Mouse (Mus musculus) heart, embryonic 10.5 days (tissue): ENCODE data around the gene Camta1. TPM values are rescaled to one million over a fixed set of nuclear protein-coding genes. Genes with fewer than 3 reads are reported as not detected.

Source experiments
- DNase-seq: peaks from one replicate; pipeline ENCODE4 v3.0.0-alpha.2; 2017; ENCODE audit warnings: low spot score
- H3K27ac ChIP-seq: fragments of 300-500 bp; sonication (generic); 2 replicates; pipeline ENCODE4 v1.5.1; 2016; ENCODE audit warnings: mild to moderate bottlenecking
- H3K27me3 ChIP-seq: fragments of 300-500 bp; sonication (generic); 2 replicates; pipeline ENCODE4 v1.6.1; 2016; ENCODE audit warnings: mild to moderate bottlenecking; ENCODE audit not compliant: poor library complexity, insufficient read depth, severe bottlenecking
- H3K36me3 ChIP-seq: fragments of 300-500 bp; sonication (generic); 2 replicates; pipeline ENCODE4 v1.6.1; 2016; ENCODE audit warnings: mild to moderate bottlenecking, moderate library complexity
- H3K4me1 ChIP-seq: fragments of 300-500 bp; sonication (generic); 2 replicates; pipeline ENCODE4 v1.6.1; 2016; ENCODE audit warnings: mild to moderate bottlenecking
- H3K4me3 ChIP-seq: fragments of 300-500 bp; sonication (generic); 2 replicates; pipeline ENCODE4 v1.5.1; 2016; ENCODE audit warnings: mild to moderate bottlenecking, moderate library complexity
- H3K9me3 ChIP-seq: fragments of 300-500 bp; sonication (generic); 2 replicates; pipeline ENCODE4 v1.6.1; 2016; ENCODE audit warnings: mild to moderate bottlenecking, moderate library complexity
- WGBS: fragments of 180-500 bp; shearing (Covaris S2); methylation state at CpG from one replicate; pipeline ENCODE4 v1.1.7; 2016; 5-methylcytosine and 5-hydroxymethylcytosine counted together
- polyA plus RNA-seq: library from polyadenylated mRNA; unstranded; fragments of >200 nt; fragmentation: Nextera tagmentation; extraction: Ambion mirVana; gene quantifications from 2 replicates; pipeline ENCODE4 v1.2.1, GENCODE M21; 2016

Gene Camta1
- polyA plus RNA-seq, 1 experiment from 2014 or later = 115 TPM

DNA sequence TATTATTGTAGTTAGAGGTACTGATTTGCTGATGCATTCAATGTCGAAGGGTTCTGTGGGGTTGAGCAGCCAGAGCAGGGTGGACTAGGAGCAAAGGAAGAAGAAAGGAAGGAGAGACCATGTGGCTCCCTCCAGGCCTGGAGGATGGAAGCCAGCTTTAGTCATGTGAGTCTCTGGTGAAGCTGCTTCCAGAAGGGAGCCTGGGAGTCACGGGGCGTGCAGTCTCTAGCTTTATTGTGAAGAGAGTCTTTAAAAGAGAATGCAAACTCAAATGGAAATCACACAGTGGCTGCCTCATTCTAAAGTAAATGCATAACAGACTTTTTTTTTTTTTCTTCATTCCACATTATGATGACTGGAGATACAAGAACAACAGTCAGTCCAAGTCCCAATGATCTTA lies 450.7 kb downstream of the Camta1 start:
- no peak overlapping the region for H3K27ac ChIP-seq
- no peaks in the 10 kb centered on the region for H3K9me3 ChIP-seq
- H3K4me3 ChIP-seq = no peak overlapping the region
- no peak for DNase-seq
- WGBS = 67% methylated on average over 3 of the region's 3 CpGs
- H3K27me3 ChIP-seq = peaks cover 7% of the 10 kb centered on the region; the same call in 1 of the 2 replicates
- 0 out of 2 replicates have a peak, but pooled peaks cover 2% of the 10 kb centered on the region for H3K4me1 ChIP-seq
- no peaks in the 10 kb centered on the region for H3K36me3 ChIP-seq

DNA sequence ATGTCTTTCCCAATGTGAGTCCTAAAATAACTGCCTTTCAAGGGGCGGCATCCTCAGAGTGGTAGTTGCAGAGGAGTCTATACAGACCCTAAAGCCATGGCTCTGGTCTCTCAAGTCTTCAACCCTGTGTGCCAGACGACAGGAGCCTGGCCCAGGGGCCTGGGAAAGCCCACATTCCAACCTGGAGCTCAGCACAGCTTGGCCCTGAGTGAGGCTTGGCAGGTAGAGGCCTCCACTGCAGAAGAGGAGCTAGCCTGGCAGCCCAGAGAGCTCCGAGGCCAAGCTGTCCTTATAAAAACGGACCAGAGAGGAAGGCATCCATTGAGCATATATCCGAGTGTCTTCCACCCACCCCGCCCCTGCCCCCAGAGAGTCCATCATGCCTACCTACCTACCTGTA lies 452.4 kb downstream of the Camta1 start:
- no peak for DNase-seq
- 75% methylated on average over 6 of the region's 6 CpGs for WGBS
- Histone ChIP-seq H3K4me1 (peaks cover 10% of the 10 kb centered on the region), H3K9me3 (no peaks in the 10 kb centered on the region), H3K27ac (no peak overlapping the region), H3K36me3 (no peaks in the 10 kb centered on the region), H3K4me3 (no peak overlapping the region), H3K27me3 (peaks cover 7% of the 10 kb centered on the region; the same call in 1 of the 2 replicates)

DNA sequence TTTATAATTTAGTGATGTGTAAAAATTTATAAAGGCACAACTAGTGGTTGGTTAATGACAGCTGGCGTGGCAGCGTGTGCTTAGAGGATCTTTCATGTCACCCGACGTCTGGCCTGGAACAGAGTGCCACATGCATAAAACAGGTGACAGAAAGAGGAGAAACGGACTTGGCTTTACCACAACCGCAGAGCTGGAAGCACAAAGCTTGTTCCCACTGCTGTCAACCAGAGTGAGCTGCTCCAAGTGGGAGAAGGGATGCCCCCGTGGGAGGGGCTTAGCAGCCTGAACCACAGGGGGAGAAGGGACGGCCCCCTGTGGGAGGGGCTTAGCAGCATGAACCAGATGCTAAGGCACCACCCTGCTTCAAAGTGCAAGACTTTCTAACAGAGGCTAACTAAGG lies 452.9 kb downstream of the Camta1 start:
- Histone ChIP-seq H3K36me3 (no peaks in the 10 kb centered on the region), H3K27ac (no peak overlapping the region), H3K4me3 (no peak overlapping the region), H3K27me3 (peaks cover 7% of the 10 kb centered on the region; the same call in 1 of the 2 replicates), H3K9me3 (no peaks in the 10 kb centered on the region), H3K4me1 (peaks cover 12% of the 10 kb centered on the region)
- WGBS = 49% methylated on average over 8 of the region's 8 CpGs
- DNase-seq = no peak

DNA sequence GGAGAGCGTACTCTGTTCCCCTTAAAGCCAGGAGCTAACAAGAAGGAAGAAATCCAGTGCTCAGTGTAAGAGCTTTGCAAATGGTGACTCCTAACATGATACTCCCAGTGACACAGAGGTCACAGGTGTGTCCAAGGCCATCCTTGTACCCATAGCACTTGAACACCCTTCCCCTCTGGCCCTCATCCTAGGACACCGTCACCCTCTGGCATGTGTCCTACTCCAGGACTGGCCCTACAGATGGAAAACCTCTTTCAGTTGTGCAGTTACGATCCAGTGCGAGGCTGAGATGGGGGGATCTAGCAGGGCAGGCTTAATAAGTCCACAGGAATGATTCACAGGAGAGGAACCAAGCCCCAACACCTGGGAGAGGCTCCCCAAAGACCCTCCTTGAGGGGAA lies 453.4 kb downstream of the Camta1 start:
- Histone ChIP-seq H3K27ac (no peak overlapping the region), H3K9me3 (no peaks in the 10 kb centered on the region), H3K27me3 (peaks cover 7% of the 10 kb centered on the region; the same call in 1 of the 2 replicates), H3K4me3 (no peak overlapping the region), H3K36me3 (no peaks in the 10 kb centered on the region), H3K4me1 (peaks cover 12% of the 10 kb centered on the region)
- 82% methylated on average over 4 of the region's 4 CpGs for whole genome bisulfite sequencing
- no peak for DNase-seq

DNA sequence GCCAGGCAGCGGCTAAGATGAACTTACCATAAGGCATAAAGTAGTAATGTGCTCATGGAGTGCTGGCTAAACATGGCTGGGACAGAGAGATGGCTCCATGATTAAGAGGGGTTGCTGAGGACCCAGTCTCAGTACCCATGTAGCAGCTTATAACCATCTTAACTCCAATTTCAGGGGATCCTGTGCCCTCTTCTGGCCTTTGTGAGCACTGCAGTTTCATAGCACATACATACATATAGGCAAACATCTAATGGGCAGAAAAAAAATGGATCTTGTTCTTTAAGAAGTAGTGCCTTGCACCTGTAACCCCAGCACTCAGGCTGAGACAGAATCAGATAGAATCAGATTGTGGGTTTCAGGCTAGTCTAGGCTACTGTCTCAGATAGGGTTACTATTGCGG lies 454.5 kb downstream of the Camta1 start:
- no peak for DNase-seq
- H3K4me3 ChIP-seq = no peak overlapping the region
- WGBS = 88% methylated on average over 2 of the region's 2 CpGs

DNA sequence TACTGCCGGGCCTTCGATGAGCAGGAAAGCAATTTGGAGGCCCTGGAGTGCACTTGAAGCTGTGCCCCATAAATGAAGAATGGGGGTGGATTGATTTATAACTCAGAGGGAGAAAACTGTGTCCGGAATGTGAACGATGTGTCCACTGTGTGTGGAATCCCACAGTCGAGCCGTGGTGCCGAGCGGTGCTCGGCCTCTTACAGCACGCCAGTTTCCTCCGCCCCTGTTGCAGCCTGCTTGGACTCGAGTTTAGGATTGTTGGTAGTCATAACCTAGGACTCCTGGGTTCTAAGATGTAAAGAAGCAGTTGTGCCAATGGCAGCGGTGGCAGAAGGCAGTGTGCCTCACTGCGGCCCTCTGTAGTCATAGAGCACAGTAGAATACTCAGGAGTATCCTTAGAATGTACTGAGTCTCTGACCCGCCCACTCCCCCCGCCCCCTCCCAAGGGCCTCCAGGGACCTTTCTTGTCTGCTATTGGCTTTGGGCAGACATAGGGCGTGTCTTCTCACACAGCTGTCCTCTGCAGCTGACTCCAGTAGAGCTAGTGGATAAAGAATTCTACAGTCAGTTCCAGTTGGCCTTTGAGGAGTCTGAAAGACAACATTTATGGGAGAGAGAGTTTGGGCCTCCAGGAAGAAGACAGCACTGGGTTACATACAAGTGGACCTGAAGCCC lies 457.0 kb downstream of the Camta1 start:
- DNase-seq = no peak
- Histone ChIP-seq H3K27me3 (no peaks in the 10 kb centered on the region), H3K36me3 (no peaks in the 10 kb centered on the region), H3K9me3 (no peaks in the 10 kb centered on the region), H3K27ac (no peak overlapping the region), H3K4me1 (peaks cover 10% of the 10 kb centered on the region), H3K4me3 (no peak overlapping the region)
- 69% methylated on average over 17 of the region's 17 CpGs for WGBS

More for the DNA sequence above, 454.5 kb downstream of the Camta1 start:
- Histone ChIP-seq H3K27me3 (no peaks in the 10 kb centered on the region), H3K4me1 (peaks cover 12% of the 10 kb centered on the region), H3K27ac (no peak overlapping the region), H3K9me3 (no peaks in the 10 kb centered on the region), H3K36me3 (no peaks in the 10 kb centered on the region)

DNA sequence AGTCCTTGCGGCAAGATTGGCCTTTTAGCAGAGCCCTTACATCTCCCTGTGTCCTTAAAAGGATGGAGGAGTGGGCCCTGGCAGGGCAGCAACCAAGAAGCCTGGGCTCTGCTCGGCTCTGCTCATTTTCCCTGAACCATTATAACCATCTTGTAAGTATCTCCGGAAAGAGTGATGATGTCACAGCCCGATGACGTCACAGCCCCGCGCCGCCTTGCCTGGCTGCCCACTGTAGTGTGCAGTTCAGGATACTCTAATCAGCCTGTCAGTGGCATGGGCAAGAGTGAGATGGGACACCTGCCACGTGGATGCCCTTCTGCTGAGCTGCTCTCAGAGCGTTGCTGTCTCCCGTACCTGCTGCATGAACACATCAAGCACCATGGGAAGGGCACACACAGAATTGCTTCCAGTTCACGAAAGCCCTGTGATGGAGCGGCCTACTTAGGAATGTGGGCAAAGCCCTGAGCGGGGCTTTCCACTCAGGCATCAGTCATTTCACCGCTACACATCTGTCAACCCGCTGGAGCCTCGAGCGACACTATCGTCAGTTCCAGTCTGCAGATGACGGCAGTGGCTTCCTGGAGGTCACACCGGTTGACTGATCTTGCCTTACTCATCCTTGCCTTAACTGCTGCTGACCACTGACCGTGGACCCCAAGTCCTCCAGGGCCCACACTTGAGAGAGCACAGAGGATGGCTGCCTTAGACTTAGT lies 459.8 kb downstream of the Camta1 start:
- no peak overlapping the region for H3K27ac ChIP-seq
- no peaks in the 10 kb centered on the region for H3K27me3 ChIP-seq
- H3K4me1 ChIP-seq = peaks cover 10% of the 10 kb centered on the region
- 77% methylated on average over 22 of the region's 22 CpGs for WGBS
- no peaks in the 10 kb centered on the region for H3K9me3 ChIP-seq
- no peaks in the 10 kb centered on the region for H3K36me3 ChIP-seq
- no peak overlapping the region for H3K4me3 ChIP-seq
- DNase-seq = no peak

DNA sequence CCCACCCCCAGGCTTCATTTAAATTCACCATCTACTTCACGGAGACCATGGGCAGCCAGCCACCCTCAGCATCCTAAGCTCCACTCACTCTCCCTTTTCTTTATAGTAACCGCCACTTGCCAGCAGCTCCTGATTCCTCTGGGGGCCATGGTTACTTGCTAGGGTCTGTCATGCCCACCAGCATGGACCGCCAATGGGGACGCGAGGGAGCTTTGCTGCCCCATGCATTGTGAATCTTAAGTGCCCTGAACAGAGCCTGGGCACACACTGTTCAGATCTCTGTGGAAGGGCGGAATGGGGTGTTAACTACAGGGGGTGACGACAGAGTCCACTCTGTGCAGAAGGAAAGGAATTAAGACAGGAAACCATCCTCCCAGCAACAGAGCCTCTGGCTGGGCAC lies 465.1 kb downstream of the Camta1 start:
- Histone ChIP-seq H3K27me3 (0 out of 2 replicates have a peak, but pooled peaks cover 6% of the 10 kb centered on the region), H3K27ac (no peak overlapping the region), H3K36me3 (no peaks in the 10 kb centered on the region), H3K9me3 (no peaks in the 10 kb centered on the region), H3K4me1 (no peaks in the 10 kb centered on the region; the same call in 1 of the 2 replicates), H3K4me3 (no peak overlapping the region)
- no peak for DNase-seq
- 79% methylated on average over 7 of the region's 7 CpGs for WGBS

DNA sequence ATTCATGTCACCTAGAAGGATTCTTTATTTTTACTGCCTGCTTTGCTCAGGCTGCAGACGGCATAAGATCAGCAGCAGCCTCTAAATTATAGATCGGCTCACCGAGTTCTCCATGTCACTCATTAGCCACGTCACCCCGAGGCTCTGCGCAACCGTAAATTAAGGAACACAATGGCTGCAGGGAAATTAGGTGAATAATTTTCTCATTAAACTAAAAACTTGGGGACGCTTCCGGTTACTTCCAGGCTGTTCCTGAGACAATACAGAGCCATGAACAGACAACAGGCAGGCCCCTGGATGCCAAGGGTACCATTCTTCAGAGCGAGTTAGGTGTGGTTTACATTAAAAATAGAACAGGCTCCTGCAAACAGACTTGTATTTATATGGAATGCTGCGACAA lies 472.3 kb downstream of the Camta1 start:
- DNase-seq = no peak
- Histone ChIP-seq H3K36me3 (no peaks in the 10 kb centered on the region), H3K4me3 (no peak overlapping the region), H3K27me3 (peaks cover 28% of the 10 kb centered on the region), H3K9me3 (no peaks in the 10 kb centered on the region), H3K27ac (no peak overlapping the region), H3K4me1 (peaks cover 9% of the 10 kb centered on the region)
- 83% methylated on average over 11 of the region's 11 CpGs for WGBS

DNA sequence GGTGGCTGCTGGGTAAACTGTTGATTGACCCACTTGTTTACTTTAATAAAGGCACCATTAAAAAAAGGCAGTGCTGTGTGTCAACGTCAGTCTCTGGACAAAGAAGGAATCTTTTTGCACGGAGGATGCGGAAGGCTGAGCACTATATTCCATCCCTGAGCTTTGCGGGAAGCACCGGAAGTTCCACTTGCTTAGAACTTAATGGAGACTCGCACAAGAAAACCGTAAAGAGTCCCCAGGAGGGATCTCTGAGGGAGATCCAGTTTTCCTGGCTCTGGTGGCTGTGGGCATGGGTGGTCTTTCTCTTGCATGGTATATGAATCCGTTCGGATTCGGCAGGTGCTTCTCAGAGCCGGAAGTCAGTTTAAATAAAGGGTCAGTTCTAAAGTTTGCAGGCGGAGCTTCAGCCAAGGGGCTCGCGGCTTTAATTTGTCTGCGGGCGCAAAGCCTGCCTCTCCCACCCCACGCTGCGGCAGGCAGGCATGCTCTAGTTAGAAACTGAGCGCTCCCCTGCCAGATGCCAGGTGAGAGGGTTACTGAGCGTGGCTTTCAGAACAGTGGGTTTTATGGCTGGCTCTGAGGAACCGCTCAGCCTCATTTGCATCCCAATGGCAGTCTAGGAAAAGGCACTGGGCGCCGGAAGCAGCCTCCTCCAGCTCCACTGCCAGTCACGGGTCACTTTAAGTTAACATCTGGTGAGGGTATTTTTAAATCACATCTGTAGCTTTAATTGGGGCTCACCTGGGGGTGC lies 474.8 kb downstream of the Camta1 start:
- Histone ChIP-seq H3K27ac (peak overlapping the region; percentile 88), H3K9me3 (no peaks in the 10 kb centered on the region), H3K36me3 (no peaks in the 10 kb centered on the region), H3K27me3 (peaks cover 41% of the 10 kb centered on the region), H3K4me1 (peaks cover 9% of the 10 kb centered on the region), H3K4me3 (peak overlapping the region; percentile 68)
- 2% methylated on average over 24 of the region's 24 CpGs for WGBS
- no peak for DNase-seq

DNA sequence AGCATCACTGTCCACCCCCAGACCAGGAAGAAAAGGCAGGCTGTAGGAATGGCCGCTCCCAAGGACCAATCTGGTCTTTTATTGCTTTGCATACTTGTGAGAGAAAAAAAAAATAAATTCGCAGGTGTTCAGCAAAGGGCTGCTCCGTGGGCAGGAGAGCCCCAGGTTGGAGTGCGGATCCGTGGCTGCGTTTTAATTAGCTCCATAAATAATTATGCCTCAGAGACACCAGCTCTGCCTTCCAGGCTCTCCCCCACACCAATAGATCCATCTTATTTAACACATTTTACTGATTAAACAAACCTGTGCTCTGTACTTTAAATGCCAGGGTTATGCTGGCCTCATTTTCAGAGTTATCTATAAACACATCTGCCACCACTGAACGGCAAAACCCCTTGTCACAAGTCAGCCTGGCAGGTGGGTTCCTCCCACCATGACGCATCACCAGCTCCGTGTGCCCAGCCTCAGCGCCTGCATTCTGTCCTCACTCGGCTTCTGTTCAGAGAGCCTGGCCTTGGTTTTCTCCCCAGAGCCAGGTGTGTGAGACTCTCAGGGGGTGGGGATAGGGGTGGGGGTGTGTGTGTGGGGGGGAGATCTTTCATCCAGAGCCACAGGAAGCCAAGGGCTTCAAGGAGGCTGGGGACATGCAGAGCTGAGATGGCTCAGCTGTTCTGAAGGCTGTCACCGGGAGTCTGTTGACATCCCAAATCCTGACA lies 475.5 kb downstream of the Camta1 start:
- Histone ChIP-seq H3K4me1 (peaks cover 9% of the 10 kb centered on the region), H3K27me3 (peaks cover 41% of the 10 kb centered on the region), H3K36me3 (no peaks in the 10 kb centered on the region), H3K4me3 (peak overlapping the region; percentile 68), H3K27ac (peak overlapping the region; percentile 88; the same call in 1 of the 2 replicates), H3K9me3 (no peaks in the 10 kb centered on the region)
- WGBS = 12% methylated on average over 12 of the region's 12 CpGs
- no peak for DNase-seq

DNA sequence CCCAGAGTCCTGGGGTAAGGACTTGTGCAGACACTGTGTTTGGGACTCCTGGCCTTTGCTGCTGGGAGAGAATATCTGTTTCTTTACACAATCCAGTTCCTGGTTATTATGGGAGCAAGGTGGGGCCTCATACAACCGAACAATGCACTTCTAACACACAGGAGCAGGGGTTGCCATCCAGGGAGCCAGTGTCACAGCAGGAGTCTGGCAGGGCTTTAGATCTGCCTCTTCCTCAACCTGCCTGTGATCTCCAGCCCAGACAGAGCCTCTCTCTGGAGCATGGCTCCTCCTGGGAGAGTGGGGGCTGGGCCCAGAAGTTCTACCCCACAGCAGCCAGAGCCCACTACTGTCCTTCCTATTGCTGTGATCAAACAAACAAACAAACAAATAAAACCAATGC lies 483.9 kb downstream of the Camta1 start:
- DNase-seq = no peak
- no peaks in the 10 kb centered on the region for H3K36me3 ChIP-seq
- WGBS = 78% methylated on average over 1 of the region's 1 CpGs
- no peaks in the 10 kb centered on the region for H3K4me1 ChIP-seq
- H3K27me3 ChIP-seq = peaks cover 25% of the 10 kb centered on the region; the same call in 1 of the 2 replicates
- no peak overlapping the region for H3K4me3 ChIP-seq
- H3K9me3 ChIP-seq = no peaks in the 10 kb centered on the region
- no peak overlapping the region for H3K27ac ChIP-seq
